Mouse (Mus musculus) liver, postnatal 0 days (tissue): ENCODE measurements around the gene Stat4. TPM values are rescaled to one million over a fixed set of nuclear protein-coding genes. Genes with fewer than 3 reads are reported as not detected.

ENCODE experiments used
- ATAC-seq: fragments of 200-750 bp; cut with Nextera tagmentation; 2 replicates; pipeline ENCODE4 v1.8.0; 2017; ENCODE audit warnings: mild to moderate bottlenecking, moderate library complexity
- DNase-seq: peaks from one replicate; pipeline ENCODE4 v3.0.0-alpha.2; 2016
- H3K27ac ChIP-seq: fragments of 300-500 bp; sonication (generic); 2 replicates; pipeline ENCODE4 v1.5.1; 2014; ENCODE audit warnings: antibody characterized with exemption, moderate library complexity, mild to moderate bottlenecking, low read depth
- H3K27me3 ChIP-seq: fragments of 300-500 bp; sonication (generic); 2 replicates; pipeline ENCODE4 v1.6.1; 2014; ENCODE audit warnings: low read length, control low read depth, mixed read lengths; ENCODE audit not compliant: insufficient read depth
- H3K36me3 ChIP-seq: fragments of 300-500 bp; sonication (generic); replicated peaks from 2 replicates; pipeline ENCODE4 v1.6.1; 2014; ENCODE audit warnings: mild to moderate bottlenecking, control low read depth, low read length, moderate library complexity, mixed read lengths; ENCODE audit not compliant: insufficient read depth
- H3K4me1 ChIP-seq: fragments of 300-500 bp; sonication (generic); 2 replicates; pipeline ENCODE4 v1.6.1; 2014; ENCODE audit warnings: antibody characterized with exemption, mild to moderate bottlenecking, control low read depth; ENCODE audit not compliant: insufficient read depth
- H3K4me2 ChIP-seq: fragments of 300-500 bp; sonication (generic); 2 replicates; pipeline ENCODE4 v1.6.1; 2014; ENCODE audit warnings: low read depth, mild to moderate bottlenecking, low read length, moderate library complexity, mixed read lengths
- H3K4me3 ChIP-seq: fragments of 300-500 bp; sonication (generic); 2 replicates; pipeline ENCODE4 v1.5.1; 2014; ENCODE audit warnings: low read depth, low read length
- H3K9ac ChIP-seq: fragments of 300-500 bp; sonication (generic); replicated peaks from 2 replicates; pipeline ENCODE4 v1.6.1; 2014; ENCODE audit warnings: mild to moderate bottlenecking, moderate library complexity
- H3K9me3 ChIP-seq: fragments of 300-500 bp; sonication (generic); 2 replicates; pipeline ENCODE4 v1.6.1; 2016; ENCODE audit warnings: mild to moderate bottlenecking, control low read depth, low read length, mixed read lengths
- CTCF ChIP-seq: sonication (generic); IDR thresholded peaks from 2 replicates; pipeline ENCODE4 v1.5.1; 2016; ENCODE audit warnings: antibody characterized with exemption, low read depth
- EP300 ChIP-seq: IDR thresholded peaks from 2 replicates; pipeline ENCODE4 v1.6.1; 2016; ENCODE audit warnings: antibody characterized with exemption, low read depth, mild to moderate bottlenecking
- WGBS: fragments of 180-500 bp; shearing (Covaris S2); extraction: QIAGEN DNeasy Blood & Tissue Kit; methylation state at CpG from one replicate; pipeline ENCODE4 v1.1.7; 2014; ENCODE audit not compliant: insufficient replicate concordance; 5-methylcytosine and 5-hydroxymethylcytosine counted together
- polyA plus RNA-seq: library from polyadenylated mRNA; unstranded; fragments of >200 nt; fragmentation: Nextera tagmentation; extraction: Ambion mirVana; gene quantifications from 2 replicates; pipeline ENCODE4 v1.2.1, GENCODE M21; 2015

Stat4 gene
- polyA plus RNA-seq, 1 experiment from 2014 or later = 1.4 TPM

- peaks cover 86% of the 10 kb centered on the region for H3K36me3 ChIP-seq
- DNase-seq = no peak
- WGBS = 83% methylated on average over 11 of the region's 11 CpGs
- no peaks in the 10 kb centered on the region for H3K4me1 ChIP-seq
- no peaks in the 10 kb centered on the region for H3K27me3 ChIP-seq
- no peaks in the 10 kb centered on the region for H3K9me3 ChIP-seq
- H3K4me3 ChIP-seq = no peak overlapping the region
- H3K27ac ChIP-seq = no peak overlapping the region
- H3K4me2 ChIP-seq = no peak overlapping the region
- ATAC-seq = no peak
- H3K9ac ChIP-seq = no peak overlapping the region
- TF ChIP-seq CTCF = peak; percentile 18; the same call in 1 of the 2 replicates
- TF ChIP-seq EP300 = no peak
Observed at GRCm38 (mm10) chr1:52131787-52132377, 144.9 kb downstream of the Stat4 start.

- no peaks in the 10 kb centered on the region for H3K9me3 ChIP-seq
- 91% methylated on average over 8 of the region's 8 CpGs for WGBS
- no peaks in the 10 kb centered on the region for H3K4me1 ChIP-seq
- DNase-seq (no peak), ATAC-seq (no peak)
- H3K9ac ChIP-seq = no peak overlapping the region
- no peak overlapping the region for H3K4me2 ChIP-seq
- peaks cover 93% of the 10 kb centered on the region for H3K36me3 ChIP-seq
- no peaks in the 10 kb centered on the region for H3K27me3 ChIP-seq
- no peak overlapping the region for H3K4me3 ChIP-seq
- TF ChIP-seq CTCF (no peak), EP300 (no peak)
- no peak overlapping the region for H3K27ac ChIP-seq
Observed at GRCm38 (mm10) chr1:52133254-52133653, 146.3 kb downstream of the Stat4 start.

DNA sequence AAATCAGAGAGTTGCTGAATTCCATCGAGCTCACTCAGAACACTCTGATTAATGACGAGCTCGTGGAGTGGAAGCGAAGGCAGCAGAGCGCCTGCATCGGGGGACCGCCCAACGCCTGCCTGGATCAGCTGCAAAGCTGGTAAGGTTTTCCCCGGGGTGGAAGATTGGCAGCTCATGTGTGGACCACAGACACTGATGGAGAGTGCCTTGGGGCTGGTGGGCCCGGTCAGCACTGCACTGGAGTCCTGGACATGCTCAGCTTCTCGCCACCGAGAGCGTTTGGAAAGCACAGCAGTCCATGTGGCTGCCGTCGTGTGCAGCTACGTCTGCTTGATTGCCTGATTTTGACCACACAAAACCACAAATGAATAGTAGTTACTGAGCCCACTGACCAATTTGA lies 150.3 kb downstream of the Stat4 start:
- peaks cover 92% of the 10 kb centered on the region for H3K36me3 ChIP-seq
- H3K27me3 ChIP-seq = no peaks in the 10 kb centered on the region
- ATAC-seq (no peak), DNase-seq (no peak)
- H3K4me1 ChIP-seq = no peaks in the 10 kb centered on the region
- WGBS = 88% methylated on average over 16 of the region's 16 CpGs
- no peak overlapping the region for H3K27ac ChIP-seq
- no peak overlapping the region for H3K4me3 ChIP-seq
- no peak for TF ChIP-seq EP300
- TF ChIP-seq CTCF = no peak
- H3K4me2 ChIP-seq = no peak overlapping the region
- no peak overlapping the region for H3K9ac ChIP-seq
- no peaks in the 10 kb centered on the region for H3K9me3 ChIP-seq

DNA sequence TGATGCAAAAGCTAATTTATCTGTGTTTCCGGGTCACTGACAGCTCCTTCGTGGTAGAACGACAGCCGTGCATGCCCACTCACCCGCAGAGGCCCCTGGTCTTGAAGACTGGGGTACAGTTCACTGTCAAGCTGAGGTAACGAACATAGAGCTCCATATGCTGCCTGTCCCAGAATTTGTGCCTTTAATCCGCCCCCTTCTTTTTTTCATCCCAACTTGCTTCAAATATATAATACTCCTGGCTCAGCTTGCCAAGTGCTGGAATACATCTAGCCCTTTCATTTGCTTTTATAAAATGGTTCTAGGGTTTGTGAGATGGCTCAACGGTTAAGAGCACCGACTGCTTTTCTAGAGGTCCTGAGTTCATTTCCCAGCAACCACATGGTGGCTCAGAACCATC lies 153.6 kb downstream of the Stat4 start:
- Histone ChIP-seq H3K9ac (no peak overlapping the region), H3K36me3 (peaks cover 95% of the 10 kb centered on the region), H3K4me2 (no peak overlapping the region), H3K9me3 (no peaks in the 10 kb centered on the region), H3K27me3 (no peaks in the 10 kb centered on the region), H3K4me3 (no peak overlapping the region), H3K27ac (no peak overlapping the region), H3K4me1 (no peaks in the 10 kb centered on the region)
- 90% methylated on average over 9 of the region's 9 CpGs for WGBS
- DNase-seq (no peak), ATAC-seq (no peak)
- no peak for TF ChIP-seq CTCF
- TF ChIP-seq EP300 = no peak

GRCm38 (mm10) chr1:52141482-52141881 lies 154.5 kb downstream of the Stat4 start:
- no peaks in the 10 kb centered on the region for H3K4me1 ChIP-seq
- TF ChIP-seq EP300 (no peak), CTCF (no peak)
- ATAC-seq (no peak), DNase-seq (no peak)
- no peak overlapping the region for H3K4me2 ChIP-seq
- H3K9me3 ChIP-seq = no peaks in the 10 kb centered on the region
- H3K27ac ChIP-seq = peak overlapping the region; percentile 22; the same call in 1 of the 2 replicates
- no peak overlapping the region for H3K4me3 ChIP-seq
- no peak overlapping the region for H3K9ac ChIP-seq
- H3K27me3 ChIP-seq = no peaks in the 10 kb centered on the region
- WGBS = 50% methylated on average over 3 of the region's 3 CpGs
- H3K36me3 ChIP-seq = peaks cover 94% of the 10 kb centered on the region

- Histone ChIP-seq H3K36me3 (peaks cover 94% of the 10 kb centered on the region), H3K4me3 (no peak overlapping the region), H3K4me1 (no peaks in the 10 kb centered on the region), H3K27ac (peak overlapping the region; percentile 22; the same call in 1 of the 2 replicates), H3K9ac (no peak overlapping the region), H3K9me3 (no peaks in the 10 kb centered on the region), H3K27me3 (no peaks in the 10 kb centered on the region), H3K4me2 (no peak overlapping the region)
- TF ChIP-seq CTCF (no peak), EP300 (no peak)
- DNase-seq = no peak
- WGBS = 82% methylated on average over 4 of the region's 4 CpGs
- ATAC-seq = no peak
Observed at GRCm38 (mm10) chr1:52142117-52142516, 155.2 kb downstream of the Stat4 start.
